Mouse (Mus musculus): Measurements from ENCODE around the gene Lipt1.

DNA sequence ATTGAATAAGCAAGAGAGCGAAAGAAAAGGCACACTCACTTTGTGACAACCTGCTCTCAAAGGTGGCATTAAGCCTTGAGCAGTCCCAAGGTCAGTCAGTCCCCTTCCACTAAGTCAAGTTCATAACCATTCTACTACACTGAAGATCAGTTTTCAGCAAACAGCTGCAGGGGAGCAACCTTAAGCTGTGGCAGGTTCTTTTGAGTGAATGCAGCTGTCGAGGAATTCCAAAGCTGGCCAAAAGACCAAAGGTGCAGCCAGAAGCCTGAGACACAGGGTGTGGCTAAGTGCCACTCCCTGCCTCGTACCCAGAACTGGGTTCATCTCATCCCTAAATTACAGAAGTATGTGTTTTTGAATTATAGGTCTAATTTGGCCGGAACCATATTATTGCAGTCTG is 28.3 kb downstream of the Lipt1 start:
- TF ChIP-seq POLR2A (IDR thresholded peaks at IDR 0.05; ENCODE audit: borderline replicate concordance, control insufficient read depth, low read depth, low read length) (no peak), CTCF (IDR thresholded peaks at IDR 0.05; ENCODE audit: control insufficient read depth, insufficient read depth, low read length) (no peak)

All from bone marrow, adult 2 months (tissue).